In genomic region chr4:129382488-129382887, GRCm38 (mm10) we compare ENCODE assay signal across 15 mouse cellular contexts. TPM values are rescaled to one million over a fixed set of nuclear protein-coding genes. Genes with fewer than 3 reads are reported as not detected.
DNase-seq lines count a peak whose midpoint lies in the region; ATAC-seq and TF ChIP-seq lines count a peak whose summit lies in the region.
"Had no signal": no experiment of that assay in that cellular context is flagged by ENCODE, and none has a peak within 500 bp of the region (broad histone marks: within the 10 kb centered on the region; RNA-seq: fewer than 3 reads in every experiment).

No protein-coding gene starts in this region.

- no peak overlapping the region for H3K9ac ChIP-seq in lung, embryonic 16.5 days (ENCODE audit: low read length)
- no peak overlapping the region for H3K9ac ChIP-seq in heart, embryonic 16.5 days (ENCODE audit: low read length)
- H3K9ac ChIP-seq: hindbrain, embryonic 14.5 days had no signal

- no peak for TF ChIP-seq CTCF in small intestine, adult 2 months (IDR thresholded peaks at IDR 0.05; ENCODE audit: extremely low read depth, insufficient read length, insufficient replicate concordance, low read depth, low read length)

- ATAC-seq in lung, embryonic 16.5 days (ENCODE audit: low read depth), result no peak
- ATAC-seq in heart, embryonic 16.5 days (replicated peaks; ENCODE audit: extremely low read depth, insufficient read depth, low FRiP score), result no peak
- no peak for ATAC-seq in cerebellum, adult (ENCODE audit: insufficient number of reproducible peaks, low FRiP score, low TSS enrichment)

- H3K4me1 ChIP-seq in lung, embryonic 16.5 days (replicated peaks; ENCODE audit: control insufficient read depth, insufficient read depth, low read length), result peaks cover 12% of the 10 kb centered on the region
- H3K4me1 ChIP-seq in heart, embryonic 16.5 days (ENCODE audit: control insufficient read depth, insufficient read depth, low read length), result no peaks in the 10 kb centered on the region; the same call in 1 of the 2 replicates
- H3K4me1 ChIP-seq in small intestine, adult 2 months (ENCODE audit: control insufficient read depth, insufficient read depth, insufficient read length, low read length), result peaks cover 11% of the 10 kb centered on the region

- WGBS in lung, embryonic 16.5 days, result 94% methylated on average over 2 of the region's 2 CpGs
- 74% methylated on average over 2 of the region's 2 CpGs for WGBS in heart, embryonic 16.5 days
- WGBS in small intestine, adult 2 months, result 83% methylated on average over 2 of the region's 2 CpGs

- TF ChIP-seq POLR2A in small intestine, adult 2 months (IDR thresholded peaks at IDR 0.05; ENCODE audit: low read depth, low read length), result no peak

- no peaks in the 10 kb centered on the region for H3K9me3 ChIP-seq in lung, embryonic 16.5 days (ENCODE audit: control insufficient read depth, low read length)
- H3K9me3 ChIP-seq in heart, embryonic 16.5 days (replicated peaks; ENCODE audit: control insufficient read depth, low read length), result no peaks in the 10 kb centered on the region
- H3K9me3 ChIP-seq: megakaryocyte, embryonic 14.5 days had no signal

- no peaks in the 10 kb centered on the region for H3K27me3 ChIP-seq in lung, embryonic 16.5 days (ENCODE audit: control insufficient read depth, insufficient read depth, low read depth, low read length)
- no peaks in the 10 kb centered on the region for H3K27me3 ChIP-seq in heart, embryonic 16.5 days (ENCODE audit: control insufficient read depth, insufficient read depth, low read length)
- no peaks in the 10 kb centered on the region for H3K27me3 ChIP-seq in small intestine, adult 2 months (ENCODE audit: control insufficient read depth, insufficient read depth, low read length)

- no peak overlapping the region for H3K4me2 ChIP-seq in lung, embryonic 16.5 days (ENCODE audit: low read depth, low read length)
- 0 out of 2 replicates have a peak overlapping the region, but pooled peaks have one; percentile 22 for H3K4me2 ChIP-seq in heart, embryonic 16.5 days (ENCODE audit: low read depth, low read length)
- H3K4me2 ChIP-seq: hindbrain, embryonic 14.5 days had no signal

- no peak overlapping the region for H3K4me3 ChIP-seq in lung, embryonic 16.5 days (ENCODE audit: low read length)
- H3K4me3 ChIP-seq in heart, embryonic 16.5 days (ENCODE audit: low read length), result no peak overlapping the region
- H3K4me3 ChIP-seq in small intestine, adult 2 months (ENCODE audit: low read depth, low read length), result peak overlapping the region; percentile 11; the same call in 1 of the 2 replicates
- H3K4me3 ChIP-seq: embryonic facial prominence, embryonic 10.5 days; layer of hippocampus, adult 2 months; megakaryocyte, embryonic 14.5 days had no signal

- DNase-seq in heart, adult 11 months, result peak; percentile 96
- no peak for DNase-seq in heart, postnatal 4 days
- no peak for DNase-seq in lung, postnatal 14 days
- no peak for DNase-seq in spleen, postnatal 14 days (ENCODE audit: low spot score in 2 of 2)
- DNase-seq: cerebellum, adult 9-11 months; thymus, postnatal 25 days had no signal

- peak overlapping the region; percentile 55; the same call in 1 of the 2 replicates for H3K27ac ChIP-seq in lung, embryonic 16.5 days (ENCODE audit: low read length)
- H3K27ac ChIP-seq in heart, embryonic 16.5 days (ENCODE audit: low read length), result peak overlapping the region; percentile 44; the same call in 1 of the 2 replicates
- H3K27ac ChIP-seq in small intestine, adult 2 months (ENCODE audit: insufficient read depth, low read depth, low read length), result 0 out of 2 replicates have a peak overlapping the region, but pooled peaks have one; percentile 32
- H3K27ac ChIP-seq: embryonic facial prominence, embryonic 10.5 days; hindbrain, embryonic 14.5 days; layer of hippocampus, adult 2 months had no signal

- H3K36me3 ChIP-seq in lung, embryonic 16.5 days (ENCODE audit: control insufficient read depth, insufficient read depth, low read length), result no peaks in the 10 kb centered on the region
- H3K36me3 ChIP-seq in heart, embryonic 16.5 days (ENCODE audit: control insufficient read depth, insufficient read depth), result no peaks in the 10 kb centered on the region
- no peaks in the 10 kb centered on the region for H3K36me3 ChIP-seq in small intestine, adult 2 months (ENCODE audit: control insufficient read depth, insufficient read depth, low read length)
- H3K36me3 ChIP-seq: embryonic facial prominence, embryonic 10.5 days had no signal

RNA-seq across cellular contexts. Expression of gene Zbtb8a, which starts 4.6 kb away (rescaled TPM):
- 1 to 10 TPM; 8.7 to 9.0 TPM for total RNA-seq in heart, postnatal 4 days (2021)
- 21.7 and 22.0 TPM in 2 replicates for polyA plus RNA-seq in lung, embryonic 16.5 days (2015; fragmentation: Nextera tagmentation; extraction: Ambion mirVana)
- 10.1 and 11.3 TPM in 2 replicates for polyA plus RNA-seq in heart, embryonic 16.5 days (2015; fragmentation: Nextera tagmentation; extraction: Ambion mirVana)
- polyA plus RNA-seq in small intestine, adult 2 months (2012; rRNA removed), result 2.3 and 5.0 TPM in 2 replicates

RNA-seq across cellular contexts. Expression of gene Zbtb8os, which starts 47.0 kb away (rescaled TPM):
- 10 to 100 TPM; 20.6 to 22.2 TPM for total RNA-seq in heart, postnatal 4 days (2021)
- polyA plus RNA-seq in lung, embryonic 16.5 days (2015; fragmentation: Nextera tagmentation; extraction: Ambion mirVana), result 45.5 and 47.3 TPM in 2 replicates
- 36.9 and 41.7 TPM in 2 replicates for polyA plus RNA-seq in heart, embryonic 16.5 days (2015; fragmentation: Nextera tagmentation; extraction: Ambion mirVana)
- polyA plus RNA-seq in small intestine, adult 2 months (2012; rRNA removed), result 5.4 and 9.6 TPM in 2 replicates

RNA-seq across cellular contexts. Expression of gene Rbbp4, which starts 47.3 kb away (rescaled TPM):
- 100 to 1,000 TPM; 195 to 199 TPM for total RNA-seq in heart, postnatal 4 days (2021)
- 356 and 390 TPM in 2 replicates for polyA plus RNA-seq in lung, embryonic 16.5 days (2015; fragmentation: Nextera tagmentation; extraction: Ambion mirVana)
- polyA plus RNA-seq in heart, embryonic 16.5 days (2015; fragmentation: Nextera tagmentation; extraction: Ambion mirVana), result 259 and 291 TPM in 2 replicates
- polyA plus RNA-seq in small intestine, adult 2 months (2012; rRNA removed), result 3.7 and 6.1 TPM in 2 replicates

RNA-seq across cellular contexts. Expression of gene Zbtb8b, which starts 58.2 kb away (rescaled TPM):
- 1 to 10 TPM in 1 of 2 experiments, under 1 TPM in 1; 0.92 to 1.2 TPM for total RNA-seq in heart, postnatal 4 days (2021)
- 2.7 and 4.1 TPM in 2 replicates for polyA plus RNA-seq in lung, embryonic 16.5 days (2015; fragmentation: Nextera tagmentation; extraction: Ambion mirVana)
- polyA plus RNA-seq in heart, embryonic 16.5 days (2015; fragmentation: Nextera tagmentation; extraction: Ambion mirVana), result 6.3 and 7.2 TPM in 2 replicates
- 0.05 TPM in 1 of 2 replicates, not detected in the other for polyA plus RNA-seq in small intestine, adult 2 months (2012; rRNA removed)
- total RNA-seq: liver, adult 2 months had no signal
- polyA plus RNA-seq: liver, adult 2 months had no signal

Comparison
In these comparisons a context has a peak if more than half of its experiments do, and no peak if none do; other contexts are left out.
1. RNA of gene Rbbp4, which starts 47.3 kb away (polyA plus RNA-seq): 356 to 390 TPM in lung, embryonic 16.5 days and 259 to 291 TPM in heart, embryonic 16.5 days; 3.7 to 6.1 TPM in small intestine, adult 2 months; every median in the first group is over 10 times any median in the second.
2. Peak in every context shown above with its lines, with median percentiles within 50 percentile points of each other: H3K27ac ChIP-seq.